Mouse (Mus musculus): ENCODE measurements at regions not wholly inside any gene's neighbourhood (a gene's known extent, or its start where the extent isn't known, plus 50 kb on each side); places are given as distances from the start of the nearest gene placed in this dataset.

DNA sequence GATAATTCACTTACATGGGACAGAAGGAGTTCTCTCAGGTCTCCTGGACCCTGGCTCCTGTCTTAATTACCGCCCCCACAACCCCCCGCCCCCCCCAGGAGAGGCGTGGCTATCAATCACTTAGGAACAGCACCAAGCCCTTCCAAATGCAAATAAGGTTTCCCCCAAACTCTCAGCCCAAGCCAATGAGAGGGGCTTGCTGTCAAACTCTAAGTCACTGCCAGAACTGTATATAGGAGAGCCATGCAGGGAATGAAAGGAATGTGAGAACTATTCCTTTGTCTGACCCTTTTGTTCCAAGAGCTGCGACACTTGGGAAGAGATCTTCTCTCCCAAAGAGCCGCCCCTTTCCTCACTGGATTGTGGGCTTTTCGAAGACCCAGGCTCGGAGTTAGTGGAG is 672.4 kb downstream of the Cypt12 start:
- no peak for TF ChIP-seq EP300 (IDR thresholded peaks at IDR 0.05; ENCODE audit: low read depth)
- no peak for TF ChIP-seq CTCF (IDR thresholded peaks at IDR 0.05; ENCODE audit: low read depth)

Data from liver, postnatal 0 days (tissue).